ENCODE assay signal across 27 mouse cellular contexts in the genomic region with DNA sequence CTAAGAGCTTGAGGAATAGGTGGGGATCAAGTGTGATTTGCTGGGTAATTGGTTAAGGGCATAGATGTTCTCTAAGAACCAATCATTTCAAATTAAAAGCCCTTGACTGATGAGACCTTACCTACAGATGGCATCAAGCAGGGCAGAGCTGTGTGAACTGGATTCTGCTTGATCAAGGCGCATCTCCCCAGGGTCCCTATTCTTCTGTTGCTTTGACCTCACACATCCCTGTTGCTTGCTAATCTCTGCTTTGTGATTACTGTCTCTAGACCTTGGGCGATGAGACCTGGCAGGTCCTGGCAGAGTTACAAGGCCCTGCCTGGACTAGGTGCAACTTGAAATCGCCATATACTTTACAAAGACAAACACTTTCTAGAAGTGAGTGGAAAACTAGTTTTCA. TPM values are rescaled to one million over a fixed set of nuclear protein-coding genes. Genes with fewer than 3 reads are reported as not detected.
A peak's percentile ranks its signal among the peaks of the same experiment; 100 is the strongest.
DNase-seq lines count a peak whose midpoint lies in the region; ATAC-seq and TF ChIP-seq lines count a peak whose summit lies in the region.
"Had no signal": no experiment of that assay in that cellular context is flagged by ENCODE, and none has a peak within 500 bp of the region (broad histone marks: within the 10 kb centered on the region; RNA-seq: fewer than 3 reads in every experiment).

No protein-coding gene starts in this region.

- no peak overlapping the region for H3K9ac ChIP-seq in heart, embryonic 14.5 days (ENCODE audit: low read length)
- H3K9ac ChIP-seq in lung, embryonic 14.5 days = no peak overlapping the region
- no peak overlapping the region for H3K9ac ChIP-seq in hindbrain, embryonic 12.5 days
- H3K9ac ChIP-seq: embryonic facial prominence, embryonic 12.5 days; hindbrain, embryonic 13.5 days; kidney, embryonic 15.5 days; limb, embryonic 15.5 days; liver, embryonic 13.5 days; midbrain, embryonic 15.5 days had no signal

- WGBS in heart, embryonic 14.5 days = 46% methylated on average over 3 of the region's 3 CpGs
- 68% methylated on average over 3 of the region's 3 CpGs for WGBS in lung, embryonic 14.5 days
- 37% methylated on average over 3 of the region's 3 CpGs for WGBS in hindbrain, embryonic 12.5 days

- H3K9me3 ChIP-seq in heart, embryonic 14.5 days (ENCODE audit: control insufficient read depth, low read length) = no peaks in the 10 kb centered on the region
- no peaks in the 10 kb centered on the region for H3K9me3 ChIP-seq in lung, embryonic 14.5 days (ENCODE audit: low read depth, low read length)
- no peaks in the 10 kb centered on the region for H3K9me3 ChIP-seq in hindbrain, embryonic 12.5 days (replicated peaks)
- H3K9me3 ChIP-seq: embryonic facial prominence, embryonic 12.5 days; G1E; hindbrain, embryonic 13.5 days; kidney, embryonic 15.5 days; limb, embryonic 10.5 days; limb, embryonic 15.5 days; liver, embryonic 13.5 days; midbrain, embryonic 10.5 days; midbrain, embryonic 15.5 days had no signal

- H3K4me3 ChIP-seq in heart, embryonic 14.5 days (ENCODE audit: control insufficient read depth in 1 of 2, insufficient read depth in 1 of 2, low read depth in 1 of 2, low read length in 2 of 2) = no peak overlapping the region
- no peak overlapping the region for H3K4me3 ChIP-seq in lung, embryonic 14.5 days (ENCODE audit: low read depth, low read length)
- H3K4me3 ChIP-seq in hindbrain, embryonic 12.5 days = no peak overlapping the region
- H3K4me3 ChIP-seq: embryonic facial prominence, embryonic 12.5 days; hindbrain, embryonic 13.5 days; limb, embryonic 15.5 days; liver, embryonic 13.5 days; midbrain, embryonic 10.5 days; midbrain, embryonic 15.5 days had no signal

- peak overlapping the region; percentile 66; the same call in 1 of the 2 replicates for H3K4me2 ChIP-seq in heart, embryonic 14.5 days (ENCODE audit: low read length)
- peak overlapping the region; percentile 56; the same call in 1 of the 2 replicates for H3K4me2 ChIP-seq in lung, embryonic 14.5 days
- H3K4me2 ChIP-seq in hindbrain, embryonic 12.5 days (replicated peaks) = no peak overlapping the region
- H3K4me2 ChIP-seq: liver, embryonic 13.5 days had no signal

- H3K27ac ChIP-seq in heart, embryonic 14.5 days (replicated peaks in 1 of 2; ENCODE audit: control insufficient read depth in 1 of 2, insufficient read depth in 1 of 2, low read depth in 2 of 2, low read length in 2 of 2) = no peak overlapping the region
- H3K27ac ChIP-seq in lung, embryonic 14.5 days (ENCODE audit: low read depth) = no peak overlapping the region
- H3K27ac ChIP-seq in hindbrain, embryonic 12.5 days = no peak overlapping the region
- H3K27ac ChIP-seq: hindbrain, embryonic 13.5 days; limb, embryonic 10.5 days; limb, embryonic 15.5 days; liver, embryonic 13.5 days; midbrain, embryonic 10.5 days; midbrain, embryonic 15.5 days had no signal

- no peaks in the 10 kb centered on the region for H3K36me3 ChIP-seq in heart, embryonic 14.5 days (ENCODE audit: control insufficient read depth, insufficient read depth, low read length)
- no peaks in the 10 kb centered on the region for H3K36me3 ChIP-seq in lung, embryonic 14.5 days (ENCODE audit: insufficient read depth)
- H3K36me3 ChIP-seq in hindbrain, embryonic 12.5 days = no peaks in the 10 kb centered on the region
- H3K36me3 ChIP-seq: embryonic facial prominence, embryonic 12.5 days; G1E; hindbrain, embryonic 13.5 days; kidney, embryonic 15.5 days; limb, embryonic 10.5 days; limb, embryonic 15.5 days; liver, embryonic 13.5 days; midbrain, embryonic 10.5 days; midbrain, embryonic 15.5 days had no signal

- no peak for TF ChIP-seq CTCF in lung, embryonic 14.5 days (IDR thresholded peaks at IDR 0.05; ENCODE audit: low read depth)

- ATAC-seq in heart, embryonic 14.5 days (ENCODE audit: insufficient number of reproducible peaks, insufficient read depth, low FRiP score, low read depth) = no peak
- no peak for ATAC-seq in lung, embryonic 14.5 days (ENCODE audit: insufficient read depth)
- no peak for ATAC-seq in hindbrain, embryonic 12.5 days (ENCODE audit: low FRiP score)
- ATAC-seq: forebrain, embryonic 14.5 days; midbrain, embryonic 15.5 days had no signal

- no peak for DNase-seq in heart, adult 11 months
- no peak for DNase-seq in lung, embryonic 14.5 days
- no peak for DNase-seq in lung, postnatal 14 days
- peak; percentile 19 for DNase-seq in R1 (ENCODE audit: low read depth, low spot score)
- DNase-seq in layer of hippocampus, postnatal 36 days = no peak
- DNase-seq: adrenal gland, postnatal 14 days; cerebellum, adult 11-12 months; cerebellum, adult 9-11 months; gastrocnemius, postnatal 10 days; heart, postnatal 36 days; kidney, adult 11 months; liver, embryonic 13.5 days; lung, adult 18-20 months; lung, postnatal 10 days; right cerebral cortex, postnatal 25 days; thymus, postnatal 4 days had no signal

- no peaks in the 10 kb centered on the region for H3K27me3 ChIP-seq in heart, embryonic 14.5 days (ENCODE audit: control insufficient read depth, insufficient read depth, low read length)
- no peaks in the 10 kb centered on the region for H3K27me3 ChIP-seq in lung, embryonic 14.5 days (ENCODE audit: insufficient read depth, low read length)
- peaks cover 26% of the 10 kb centered on the region for H3K27me3 ChIP-seq in hindbrain, embryonic 12.5 days
- H3K27me3 ChIP-seq: embryonic facial prominence, embryonic 12.5 days; kidney, embryonic 15.5 days; limb, embryonic 15.5 days had no signal

- H3K4me1 ChIP-seq in heart, embryonic 14.5 days (ENCODE audit: control insufficient read depth in 2 of 2, insufficient read depth in 2 of 2, low read length in 2 of 2) = peaks cover 11 to 14% of the 10 kb centered on the region in 2 experiments
- H3K4me1 ChIP-seq in lung, embryonic 14.5 days (ENCODE audit: insufficient read depth) = peaks cover 39% of the 10 kb centered on the region
- peaks cover 3% of the 10 kb centered on the region; the same call in 1 of the 2 replicates for H3K4me1 ChIP-seq in hindbrain, embryonic 12.5 days

RNA-seq across cellular contexts. Expression of a gene that starts 9.0 kb away (rescaled TPM):
- polyA plus RNA-seq in heart, embryonic 14.5 days (2014; fragmentation: Nextera tagmentation; extraction: Ambion mirVana) = 44.1 and 47.0 TPM in 2 replicates
- polyA plus RNA-seq in lung, embryonic 14.5 days (2014; fragmentation: Nextera tagmentation; extraction: Ambion mirVana) = 79.2 and 87.6 TPM in 2 replicates
- 10 to 100 TPM; 10.6 to 11.3 TPM for total RNA-seq in layer of hippocampus, postnatal 36 days (2021)
- polyA plus RNA-seq in hindbrain, embryonic 12.5 days (2016; fragmentation: Nextera tagmentation; extraction: Ambion mirVana) = 35.7 and 38.5 TPM in 2 replicates
- polyA plus RNA-seq: G1E had no signal
